Mouse (Mus musculus): ENCODE data around the gene Naalad2. TPM values are rescaled to one million over a fixed set of nuclear protein-coding genes. Genes with fewer than 3 reads are reported as not detected.

Gene Naalad2
- polyA plus RNA-seq, 1 experiment from 2014 or later = 2.0 TPM

Other genes starting within 250 kb of the Naalad2 start
- 140 and 143 TPM in 2 replicates for gene Chordc1, start 110.9 kb downstream of the Naalad2 start, polyA plus RNA-seq (2014; fragmentation: Nextera tagmentation; extraction: Ambion mirVana)
- not detected in 2 replicates for gene Ubtfl1, start 1.4 kb upstream of the Naalad2 start, polyA plus RNA-seq (2014; fragmentation: Nextera tagmentation; extraction: Ambion mirVana)
- gene Mbd3l2, start 27.7 kb upstream of the Naalad2 start, polyA plus RNA-seq (2014; fragmentation: Nextera tagmentation; extraction: Ambion mirVana) = 0.15 TPM in 1 of 2 replicates, not detected in the other
- 14.4 and 16.7 TPM in 2 replicates for gene Zfp558, start 75.3 kb upstream of the Naalad2 start, polyA plus RNA-seq (2014; fragmentation: Nextera tagmentation; extraction: Ambion mirVana)
- gene Mbd3l1, start 75.4 kb upstream of the Naalad2 start, polyA plus RNA-seq (2014; fragmentation: Nextera tagmentation; extraction: Ambion mirVana) = not detected in 2 replicates

Data from hindbrain, embryonic 11.5 days (tissue).